Mouse (Mus musculus) intestine, postnatal 0 days (tissue): Measurements from ENCODE around the gene Stam2. TPM values are rescaled to one million over a fixed set of nuclear protein-coding genes. Genes with fewer than 3 reads are reported as not detected.

Experiments used
- ATAC-seq: fragments of 200-750 bp; cut with Nextera tagmentation; 2 replicates; pipeline ENCODE4 v1.8.0; 2017; ENCODE audit warnings: mild to moderate bottlenecking, moderate TSS enrichment, moderate library complexity
- H3K27ac ChIP-seq: fragments of 300-500 bp; sonication (generic); 2 replicates; pipeline ENCODE4 v1.5.1; 2014; ENCODE audit warnings: mild to moderate bottlenecking, low read depth, low read length, moderate library complexity
- H3K27me3 ChIP-seq: fragments of 300-500 bp; sonication (generic); replicated peaks from 2 replicates; pipeline ENCODE4 v1.6.1; 2014; ENCODE audit warnings: low read length, mixed read lengths; ENCODE audit not compliant: control insufficient read depth, insufficient read depth
- H3K36me3 ChIP-seq: fragments of 300-500 bp; sonication (generic); 2 replicates; pipeline ENCODE4 v1.6.1; 2014; ENCODE audit warnings: mild to moderate bottlenecking, moderate library complexity; ENCODE audit not compliant: control insufficient read depth, insufficient read depth
- H3K4me1 ChIP-seq: fragments of 300-500 bp; sonication (generic); replicated peaks from 2 replicates; pipeline ENCODE4 v1.6.1; 2014; ENCODE audit warnings: antibody characterized with exemption, low read length, mixed read lengths; ENCODE audit not compliant: control insufficient read depth, insufficient read depth
- H3K4me2 ChIP-seq: fragments of 300-500 bp; sonication (generic); replicated peaks from 2 replicates; pipeline ENCODE4 v1.6.1; 2014; ENCODE audit warnings: low read depth, mild to moderate bottlenecking, moderate library complexity
- H3K4me3 ChIP-seq: fragments of 300-500 bp; sonication (generic); 2 replicates; pipeline ENCODE4 v1.5.1; 2014; ENCODE audit warnings: low read depth, low read length
- H3K9ac ChIP-seq: fragments of 300-500 bp; sonication (generic); 2 replicates; pipeline ENCODE4 v1.6.1; 2014; ENCODE audit warnings: mild to moderate bottlenecking, low read depth, low read length
- H3K9me3 ChIP-seq: fragments of 300-500 bp; sonication (generic); 2 replicates; pipeline ENCODE4 v1.6.1; 2016; ENCODE audit warnings: mixed run types; ENCODE audit not compliant: control insufficient read depth
- CTCF ChIP-seq: sonication (generic); IDR thresholded peaks from 2 replicates; pipeline ENCODE4 v1.5.1; 2016; ENCODE audit warnings: low read depth, mild to moderate bottlenecking, control low read depth, antibody characterized with exemption, moderate library complexity
- WGBS: fragments of 180-500 bp; shearing (Covaris S2); extraction: QIAGEN DNeasy Blood & Tissue Kit; methylation state at CpG from one replicate; pipeline ENCODE4 v1.1.7; 2014; 5-methylcytosine and 5-hydroxymethylcytosine counted together
- polyA plus RNA-seq: library from polyadenylated mRNA; unstranded; fragments of >200 nt; fragmentation: Nextera tagmentation; extraction: Ambion mirVana; gene quantifications from 2 replicates; pipeline ENCODE4 v1.2.1, GENCODE M21; 2015

Gene Stam2
- polyA plus RNA-seq, result 28.3 and 28.4 TPM in 2 replicates

DNA sequence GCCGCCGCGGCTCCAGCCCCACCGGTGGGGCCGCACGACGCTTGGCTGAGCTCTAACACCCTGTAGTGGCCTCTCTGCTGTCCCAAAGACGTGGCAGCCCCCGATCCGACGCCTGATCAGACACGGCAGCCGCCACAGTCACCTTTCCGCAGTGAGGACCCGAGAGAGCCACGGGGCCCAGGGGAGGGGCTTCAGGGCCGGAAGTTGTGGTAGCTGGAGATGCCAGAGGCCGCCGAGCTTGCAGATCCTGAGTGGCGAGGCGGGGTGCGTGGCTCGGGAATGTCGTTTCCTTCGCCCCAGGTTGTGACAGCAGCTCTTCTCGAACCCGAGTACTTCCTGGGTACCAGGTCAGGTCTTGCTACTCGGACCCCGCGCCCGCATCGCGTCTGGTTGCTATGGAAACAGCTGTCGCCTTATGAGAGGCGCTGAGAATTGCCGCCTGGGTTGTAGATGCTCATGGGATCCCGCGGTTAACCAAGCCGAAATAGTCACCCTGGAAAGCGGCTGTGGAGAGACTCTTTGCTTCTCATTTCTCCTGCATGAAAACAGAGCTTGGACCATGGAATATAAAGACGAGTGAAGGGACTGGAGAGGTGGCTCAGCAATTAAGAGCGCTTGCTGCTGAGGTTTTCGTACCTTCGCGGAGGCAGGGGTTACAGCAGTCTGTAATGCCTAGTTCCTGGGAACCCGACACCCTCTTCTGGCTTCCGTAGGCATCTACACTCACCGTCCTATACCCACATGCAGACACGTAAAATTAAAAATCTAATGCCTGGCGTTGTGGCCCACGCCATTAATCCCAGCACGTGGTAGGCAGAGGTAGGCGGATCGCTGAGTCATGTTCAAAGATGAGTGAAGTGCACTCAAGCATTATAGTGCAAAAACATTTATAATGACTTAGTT is at the start of gene Stam2:
Gene Stam2 (minus strand): TSS at position 26 of the 903 bp plus-strand sequence.
- Histone ChIP-seq H3K4me1 (peaks cover 4% of the 10 kb centered on the region; the same call in 1 of the 2 replicates), H3K9me3 (no peaks in the 10 kb centered on the region), H3K9ac (peak within 1 kb of the TSS; percentile 98), H3K4me3 (peak within 1 kb of the TSS; percentile 92), H3K27ac (peak within 1 kb of the TSS; percentile 94), H3K27me3 (no peaks in the 10 kb centered on the region), H3K4me2 (peak within 1 kb of the TSS; percentile 76), H3K36me3 (no peaks in the 10 kb centered on the region)
- peak; percentile 93 for ATAC-seq
- WGBS, result 8% methylated on average over 54 of the region's 54 CpGs
- TF ChIP-seq CTCF, result peak; percentile 39

DNA sequence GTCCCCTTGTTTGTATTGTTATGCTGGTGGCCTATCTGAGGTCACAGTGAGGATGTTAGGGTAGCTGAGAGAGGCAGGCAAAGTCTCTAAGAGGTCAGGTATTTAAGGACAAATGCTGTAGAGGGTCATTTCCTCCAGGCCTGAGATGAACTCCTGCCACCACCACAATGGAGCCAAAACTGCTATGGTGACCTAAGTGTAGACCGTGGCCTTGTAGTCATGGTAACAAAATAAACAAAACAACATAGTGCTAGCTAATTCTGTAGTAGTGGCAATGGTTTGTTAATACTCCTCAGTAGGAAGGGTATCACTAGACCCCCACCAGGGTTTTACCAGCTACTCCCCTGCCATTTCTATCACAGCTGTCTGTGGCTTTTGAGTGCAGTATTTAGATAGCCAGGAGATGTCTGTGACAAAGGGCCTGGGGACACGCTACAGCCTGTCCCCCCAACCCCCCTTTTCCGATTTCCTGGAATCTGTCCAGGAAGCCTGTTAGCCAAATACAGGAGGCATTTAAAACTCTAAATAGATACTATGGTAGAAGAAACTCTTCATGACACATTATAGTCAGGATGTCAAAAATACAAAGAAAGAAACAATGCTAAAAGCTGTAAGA is 43.1 kb upstream of the Stam2 start:
- Histone ChIP-seq H3K4me3 (no peak overlapping the region), H3K36me3 (no peaks in the 10 kb centered on the region), H3K4me1 (no peaks in the 10 kb centered on the region), H3K27ac (no peak overlapping the region), H3K9me3 (no peaks in the 10 kb centered on the region), H3K4me2 (no peak overlapping the region), H3K9ac (no peak overlapping the region), H3K27me3 (no peaks in the 10 kb centered on the region)
- 34% methylated on average over 3 of the region's 3 CpGs for WGBS
- no peak for TF ChIP-seq CTCF
- ATAC-seq, result no peak

DNA sequence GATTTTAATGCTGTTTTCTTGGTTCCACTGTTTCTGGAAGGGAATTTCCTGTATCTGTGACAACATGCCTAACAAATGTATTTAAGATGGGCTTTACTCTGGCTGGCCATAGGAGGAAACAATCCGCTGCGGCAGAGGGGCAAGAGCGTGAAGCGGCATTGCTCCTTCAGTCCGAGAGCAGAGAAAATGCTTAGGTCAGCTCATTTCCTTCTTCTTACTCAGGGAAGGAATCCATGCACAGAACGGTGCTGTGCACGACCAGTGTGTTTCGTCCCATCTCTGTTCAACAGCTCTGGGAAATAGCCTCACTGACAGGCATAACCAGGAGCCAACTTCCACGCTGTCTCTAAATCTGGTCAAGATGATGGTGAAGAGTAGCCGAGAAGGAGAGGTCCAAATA is 37.9 kb upstream of the Stam2 start:
- WGBS, result 73% methylated on average over 10 of the region's 10 CpGs
- no peak overlapping the region for H3K9ac ChIP-seq
- no peak for TF ChIP-seq CTCF

DNA sequence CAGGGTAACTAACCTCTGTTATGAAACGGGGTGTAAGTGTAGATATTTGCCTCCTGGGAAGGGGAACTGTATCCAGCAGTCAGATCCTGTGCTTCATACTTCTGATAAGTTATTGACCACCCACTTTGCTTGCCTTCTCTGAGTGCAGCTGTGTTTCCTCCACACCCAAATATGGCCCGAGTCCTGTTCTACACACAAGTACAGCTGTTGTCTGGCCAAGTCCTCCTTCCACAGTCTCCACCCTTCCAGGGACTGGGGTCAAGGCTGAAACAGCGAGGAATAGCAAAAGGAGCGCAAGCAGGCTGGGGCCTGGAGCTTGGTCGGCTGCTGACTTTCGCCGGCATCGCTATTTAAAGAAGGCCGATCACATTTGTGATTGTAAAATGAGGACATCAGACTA is 37.3 kb upstream of the Stam2 start:
- Histone ChIP-seq H3K27me3 (no peaks in the 10 kb centered on the region), H3K9me3 (no peaks in the 10 kb centered on the region), H3K9ac (no peak overlapping the region), H3K4me1 (no peaks in the 10 kb centered on the region), H3K27ac (no peak overlapping the region), H3K4me3 (no peak overlapping the region), H3K36me3 (no peaks in the 10 kb centered on the region), H3K4me2 (peak overlapping the region; percentile 10; the same call in 1 of the 2 replicates)
- no peak for TF ChIP-seq CTCF
- 61% methylated on average over 9 of the region's 9 CpGs for WGBS
- ATAC-seq, result no peak

More for the DNA sequence above, 37.9 kb upstream of the Stam2 start:
- no peak overlapping the region for H3K27ac ChIP-seq
- no peaks in the 10 kb centered on the region for H3K9me3 ChIP-seq
- no peaks in the 10 kb centered on the region for H3K4me1 ChIP-seq
- no peaks in the 10 kb centered on the region for H3K36me3 ChIP-seq
- H3K4me2 ChIP-seq, result no peak overlapping the region
- H3K27me3 ChIP-seq, result no peaks in the 10 kb centered on the region
- H3K4me3 ChIP-seq, result no peak overlapping the region
- ATAC-seq, result no peak

DNA sequence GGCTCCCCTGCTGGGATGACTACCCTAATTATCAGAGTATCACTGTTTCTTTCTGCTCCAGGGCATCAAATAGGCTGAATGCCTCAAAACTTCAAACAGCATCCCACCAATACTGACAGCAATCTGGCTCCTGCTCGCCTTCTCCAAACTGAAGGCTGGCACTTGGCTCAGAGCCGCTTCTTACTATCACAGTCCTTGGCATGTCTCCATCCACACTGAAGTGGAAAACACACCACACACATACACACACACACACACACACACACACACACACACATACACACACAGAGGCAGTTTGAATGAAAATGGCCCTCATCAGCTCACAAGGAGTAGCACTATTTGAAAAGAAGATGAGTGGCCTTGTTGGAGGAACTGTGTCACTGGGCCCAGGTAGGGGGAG is 35.8 kb upstream of the Stam2 start:
- Histone ChIP-seq H3K27ac (no peak overlapping the region), H3K36me3 (no peaks in the 10 kb centered on the region), H3K27me3 (no peaks in the 10 kb centered on the region), H3K4me1 (no peaks in the 10 kb centered on the region), H3K9ac (no peak overlapping the region), H3K4me2 (no peak overlapping the region), H3K4me3 (no peak overlapping the region), H3K9me3 (no peaks in the 10 kb centered on the region)
- TF ChIP-seq CTCF, result no peak
- WGBS, result 76% methylated on average over 2 of the region's 2 CpGs
- no peak for ATAC-seq

DNA sequence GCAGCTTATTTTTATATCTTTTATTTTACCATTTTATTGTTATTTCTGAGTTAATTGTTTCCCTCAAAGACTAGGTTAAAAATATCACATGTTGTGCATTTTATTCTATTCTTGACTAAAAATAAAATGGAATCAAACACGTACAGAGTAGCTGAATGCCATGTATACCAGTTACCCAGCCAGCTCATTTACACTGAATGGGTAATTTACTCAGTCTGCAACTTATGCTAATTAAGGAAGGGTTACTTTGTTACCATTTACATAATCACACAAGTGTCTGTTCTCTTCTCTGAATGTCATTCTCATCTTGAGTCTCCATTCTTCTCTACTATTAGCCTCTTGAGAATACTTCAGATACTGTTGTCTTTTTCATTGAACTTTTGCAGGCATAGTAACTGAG is 32.3 kb upstream of the Stam2 start:
- Histone ChIP-seq H3K9ac (no peak overlapping the region), H3K4me3 (no peak overlapping the region), H3K36me3 (no peaks in the 10 kb centered on the region), H3K27ac (no peak overlapping the region), H3K9me3 (no peaks in the 10 kb centered on the region), H3K4me2 (no peak overlapping the region), H3K27me3 (no peaks in the 10 kb centered on the region), H3K4me1 (no peaks in the 10 kb centered on the region)
- TF ChIP-seq CTCF, result no peak
- whole genome bisulfite sequencing, result 75% methylated on average over 1 of the region's 1 CpGs
- no peak for ATAC-seq
